Mouse (Mus musculus): ENCODE measurements at regions not wholly inside any gene's neighbourhood (a gene's known extent, or its start where the extent isn't known, plus 50 kb on each side); places are given as distances from the start of the nearest gene placed in this dataset.

GRCm38 (mm10) chr15:32061573-32061972, 115.5 kb upstream of the Tas2r119 start:
- no peak for DNase-seq (ENCODE audit: low read depth, low spot score)

- DNase-seq (ENCODE audit: low read depth, low spot score), result no peak
These were observed 95.0 kb upstream of the Tas2r119 start for GRCm38 (mm10) chr15:32082109-32082508.

GRCm38 (mm10) chr15:32093889-32094288, 83.2 kb upstream of the Tas2r119 start:
- no peak for DNase-seq (ENCODE audit: low read depth, low spot score)

DNA sequence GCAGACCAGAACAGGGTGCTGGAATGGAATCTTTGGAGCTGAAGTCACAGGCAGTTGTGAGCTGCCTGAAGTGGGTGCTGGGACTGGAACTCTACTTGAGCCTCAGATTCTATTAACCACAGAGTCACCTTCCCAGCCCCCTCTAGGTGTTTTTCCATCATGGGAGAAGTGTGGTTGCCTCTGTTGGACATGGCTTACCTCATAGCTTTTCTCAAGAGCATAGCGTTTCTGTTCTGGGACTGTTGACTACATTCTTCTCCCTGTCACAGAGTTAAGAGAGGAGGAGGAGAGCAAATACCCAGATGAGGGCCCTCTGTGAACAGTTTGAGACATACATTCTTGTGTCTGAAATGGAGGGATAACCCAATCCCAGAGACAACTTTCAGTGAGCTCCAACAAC, 81.5 kb upstream of the Tas2r119 start:
- no peak for DNase-seq (ENCODE audit: low read depth, low spot score)

- DNase-seq (ENCODE audit: low read depth, low spot score), result no peak
These were observed 66.4 kb upstream of the Tas2r119 start for GRCm38 (mm10) chr15:32110659-32111058.
